Mouse (Mus musculus) embryo, embryonic 9.5 days (tissue): ENCODE results near the gene Insc.
A peak's percentile ranks its signal among the peaks of the same experiment; 100 is the strongest.

ENCODE experiments used
- DNase-seq: peaks from one replicate; pipeline ENCODE4 v3.0.0-alpha.2; 2017; ENCODE audit errors: extremely low spot score

Insc gene

DNA sequence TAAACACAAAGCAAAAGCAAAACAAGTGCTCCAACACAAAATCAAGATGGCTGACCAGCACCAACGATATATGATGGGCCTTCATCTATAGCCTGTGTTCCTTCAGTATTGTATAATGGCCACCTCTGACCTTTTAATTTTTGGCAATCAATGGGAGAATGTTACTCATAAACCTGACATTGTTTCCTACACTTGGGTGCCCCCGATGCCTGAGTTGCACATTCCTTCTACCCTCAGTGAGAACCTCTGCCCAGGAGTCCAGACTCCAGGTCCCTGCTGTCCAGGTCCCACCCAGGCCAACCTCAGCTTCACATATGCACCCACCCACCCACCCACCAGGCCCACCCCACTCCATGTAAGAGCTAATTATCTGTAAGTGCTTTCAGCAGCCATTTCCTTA lies 79.2 kb downstream of the Insc start:
- DNase-seq: no peak

DNA sequence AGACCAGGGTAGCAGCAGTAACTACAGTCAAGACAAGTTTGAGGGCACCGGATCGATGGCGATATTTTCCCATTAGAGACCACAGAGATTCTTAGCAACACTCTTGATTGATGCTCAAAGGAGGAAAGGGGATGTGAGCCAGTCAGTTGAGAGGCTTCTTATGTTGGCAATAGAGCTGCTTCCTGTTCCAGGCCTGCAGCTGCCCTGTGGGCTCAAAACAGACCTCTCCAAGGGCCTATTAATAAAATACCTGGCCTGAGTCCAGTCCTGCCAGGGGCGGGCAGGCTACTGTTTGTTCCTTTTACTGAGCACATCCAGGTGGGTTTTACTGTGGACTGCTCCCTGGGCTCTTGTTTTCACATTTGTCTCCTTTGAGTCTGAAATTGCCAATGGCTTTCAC lies 83.9 kb downstream of the Insc start:
- DNase-seq: no peak

DNA sequence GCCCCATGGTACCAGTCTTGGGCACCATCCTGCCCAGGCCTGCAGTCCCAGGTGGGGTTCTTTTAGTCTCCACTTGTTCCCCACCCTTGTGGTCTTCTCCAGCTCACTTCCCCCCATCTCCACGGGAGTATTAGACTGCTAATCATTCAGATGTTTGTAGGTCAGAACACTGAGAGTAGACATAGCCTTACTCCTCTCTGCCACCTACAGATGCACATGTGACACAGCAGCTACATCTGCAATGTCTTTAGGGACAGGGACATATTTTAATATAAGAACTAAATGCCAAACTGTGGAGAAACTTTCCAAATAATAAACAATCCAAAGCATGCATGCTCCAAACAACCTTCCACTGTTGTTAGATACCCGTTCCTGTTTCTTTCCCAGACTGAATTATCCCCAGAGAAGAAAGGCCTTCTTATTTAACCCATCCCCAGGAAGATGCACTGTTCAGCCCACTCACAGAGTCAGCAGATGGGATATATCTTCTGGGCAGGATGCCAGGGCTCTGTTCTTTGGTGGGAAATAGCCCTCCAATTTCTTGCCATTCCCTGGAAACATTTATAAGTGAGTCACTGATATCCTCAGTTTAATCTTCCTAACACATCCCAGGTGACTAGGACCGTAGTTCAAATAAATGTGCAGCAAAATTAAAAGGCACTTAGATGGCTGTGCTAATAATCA lies 88.9 kb downstream of the Insc start:
- DNase-seq: no peak

DNA sequence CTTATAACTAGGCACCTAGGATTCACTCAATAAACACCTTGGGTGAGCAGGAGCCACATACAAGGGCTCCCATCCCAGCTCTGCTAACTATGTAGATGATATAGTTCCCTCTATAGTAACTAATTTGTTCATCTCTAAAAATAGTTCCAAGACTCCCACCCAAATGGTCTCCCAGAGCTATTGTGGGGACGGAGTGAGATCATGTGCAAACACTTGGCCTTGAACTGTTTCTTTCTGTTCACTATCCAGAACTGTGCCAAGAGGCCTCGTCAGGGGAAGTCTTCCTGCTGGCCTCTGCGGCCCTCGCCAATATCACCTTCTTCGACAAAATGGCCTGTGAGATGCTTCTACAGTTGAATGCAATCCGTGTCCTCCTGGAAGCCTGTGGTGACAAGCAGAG lies 91.0 kb downstream of the Insc start:
- DNase-seq: no peak

DNA sequence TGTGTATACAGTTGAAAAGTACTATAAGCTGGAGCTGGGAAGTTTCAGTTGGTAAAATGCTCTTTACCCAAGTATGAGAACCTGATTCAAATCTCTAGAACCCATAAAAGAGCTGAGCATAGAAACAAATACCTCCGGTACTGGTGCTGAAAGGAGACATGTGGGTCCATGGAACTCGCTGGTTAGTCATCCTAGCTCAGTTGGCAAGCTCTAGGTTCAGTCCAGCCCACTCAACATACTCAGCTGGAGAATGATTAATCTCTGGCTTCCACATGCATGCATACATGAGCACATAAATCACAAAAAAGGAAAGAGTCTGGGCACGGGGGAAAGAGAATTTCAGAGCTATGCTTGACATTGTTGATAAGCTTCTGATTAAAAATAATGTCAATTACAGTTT lies 93.8 kb downstream of the Insc start:
- no peak for DNase-seq

DNA sequence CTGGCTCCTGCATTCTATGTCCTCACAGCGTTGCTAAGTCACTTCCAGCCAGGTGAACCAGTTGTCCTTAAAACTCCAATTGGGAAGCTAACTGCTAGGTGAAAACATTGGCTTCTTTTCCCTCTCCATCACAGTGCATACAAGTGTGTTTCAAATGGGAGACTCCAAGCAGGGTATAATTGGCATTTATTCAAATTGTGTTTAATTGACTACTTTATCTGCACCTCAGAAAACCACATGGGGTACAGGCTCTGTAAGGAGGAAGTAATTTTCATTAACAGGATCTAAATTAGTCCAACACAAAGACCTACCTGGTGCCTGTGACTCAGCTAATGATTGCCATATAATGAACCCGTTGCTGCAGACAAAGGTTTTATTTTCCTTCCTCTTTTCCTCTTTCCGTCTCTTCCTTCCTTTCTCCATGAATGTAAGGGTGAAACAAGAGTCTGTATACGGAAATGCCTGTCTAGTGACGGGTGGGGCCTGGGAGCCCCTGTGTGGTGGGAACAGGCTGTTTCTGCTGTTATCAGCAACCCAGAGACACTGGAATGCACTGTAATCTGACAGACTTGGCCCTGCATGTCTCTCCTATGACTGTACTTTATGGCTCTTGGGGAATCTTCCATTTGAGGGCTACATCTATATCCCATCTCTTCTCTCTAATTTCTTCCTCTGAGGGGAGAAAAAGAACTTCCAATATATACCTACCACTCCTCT lies 96.7 kb downstream of the Insc start:
- DNase-seq: no peak

DNA sequence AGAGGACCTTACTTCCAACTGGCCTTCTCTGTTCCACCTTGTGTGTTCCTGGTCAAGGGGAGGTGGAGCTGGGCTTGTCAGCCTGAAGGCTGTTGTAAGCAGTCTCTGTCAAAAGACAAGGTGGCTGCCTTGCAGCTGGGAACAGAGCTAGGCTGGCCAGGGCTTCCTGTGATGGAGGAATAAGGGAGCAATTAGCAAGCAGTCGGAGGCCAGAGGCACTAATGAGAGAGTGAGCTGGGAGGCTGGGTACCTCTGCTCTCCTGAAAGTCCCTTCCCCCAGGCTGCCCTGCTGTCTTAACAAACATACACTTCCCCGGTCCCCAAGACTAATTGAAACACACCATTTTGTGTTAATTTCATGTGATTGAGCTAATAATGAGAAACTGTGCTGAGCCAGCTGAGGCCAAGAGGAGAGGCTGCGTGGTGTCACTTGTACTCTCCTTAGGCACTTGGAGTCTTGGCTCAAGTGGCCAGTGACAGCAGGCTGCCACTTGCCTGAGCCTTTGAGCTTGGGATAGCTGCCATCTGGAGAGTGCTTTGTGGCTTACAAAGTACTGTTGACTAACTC lies 99.2 kb downstream of the Insc start:
- peak; percentile 18 for DNase-seq

GRCm38 (mm10) chr7:114847179-114847578 lies 103.7 kb downstream of the Insc start:
- DNase-seq: no peak

- no peak for DNase-seq
Observed at GRCm38 (mm10) chr7:114852387-114852786, 108.9 kb downstream of the Insc start.

GRCm38 (mm10) chr7:114854169-114854568 lies 110.7 kb downstream of the Insc start:
- no peak for DNase-seq

GRCm38 (mm10) chr7:114860858-114861523 lies 117.5 kb downstream of the Insc start:
- no peak for DNase-seq

GRCm38 (mm10) chr7:114873315-114874012 lies 130.0 kb downstream of the Insc start:
- DNase-seq: no peak

GRCm38 (mm10) chr7:114874032-114874441 lies 130.5 kb downstream of the Insc start:
- no peak for DNase-seq

DNA sequence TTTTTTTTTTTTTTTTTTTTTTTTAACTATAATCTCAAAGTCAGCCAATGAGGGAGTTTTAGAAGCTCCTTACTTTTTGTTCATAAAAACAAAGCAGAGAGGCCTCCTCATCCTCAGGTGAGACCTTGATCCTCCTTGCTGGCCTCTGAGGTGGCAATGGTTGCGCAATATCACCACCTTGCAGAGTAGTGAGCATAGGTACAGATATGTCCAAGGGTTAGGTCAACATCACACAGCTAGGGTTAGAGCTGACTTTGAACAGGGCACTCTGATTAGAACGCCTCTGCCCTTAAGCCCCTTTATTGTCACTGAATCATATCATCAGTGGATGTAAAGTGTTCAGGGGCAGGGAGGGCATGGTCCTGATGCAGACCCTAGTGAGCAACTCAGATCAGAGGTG lies 131.1 kb downstream of the Insc start:
- no peak for DNase-seq

- DNase-seq: no peak
Observed at GRCm38 (mm10) chr7:114883602-114884001, 140.1 kb downstream of the Insc start.

GRCm38 (mm10) chr7:114886933-114887332 lies 143.4 kb downstream of the Insc start:
- no peak for DNase-seq

- no peak for DNase-seq
Observed at GRCm38 (mm10) chr7:114890215-114890614, 146.7 kb downstream of the Insc start.

GRCm38 (mm10) chr7:114892618-114893257 lies 149.2 kb downstream of the Insc start:
- no peak for DNase-seq

DNA sequence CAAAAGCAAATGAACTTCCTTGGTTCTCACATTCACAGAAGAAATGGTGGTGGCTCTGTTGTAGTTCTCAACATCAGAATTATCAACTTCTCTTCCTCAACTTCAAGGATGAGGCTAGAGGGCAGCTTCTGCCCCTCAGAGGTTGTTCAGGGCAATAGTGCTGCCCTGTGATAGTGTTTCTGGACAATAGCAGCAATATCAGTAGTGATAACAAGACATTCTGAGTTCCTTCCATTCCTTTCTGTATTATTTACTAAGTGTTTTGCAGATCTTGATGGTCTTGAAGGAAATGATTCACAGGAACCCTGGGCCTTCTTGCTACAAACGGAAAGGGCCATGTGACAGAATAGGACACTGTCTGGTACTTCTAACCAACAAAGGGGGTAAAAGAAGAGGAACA lies 150.4 kb downstream of the Insc start:
- no peak for DNase-seq

DNA sequence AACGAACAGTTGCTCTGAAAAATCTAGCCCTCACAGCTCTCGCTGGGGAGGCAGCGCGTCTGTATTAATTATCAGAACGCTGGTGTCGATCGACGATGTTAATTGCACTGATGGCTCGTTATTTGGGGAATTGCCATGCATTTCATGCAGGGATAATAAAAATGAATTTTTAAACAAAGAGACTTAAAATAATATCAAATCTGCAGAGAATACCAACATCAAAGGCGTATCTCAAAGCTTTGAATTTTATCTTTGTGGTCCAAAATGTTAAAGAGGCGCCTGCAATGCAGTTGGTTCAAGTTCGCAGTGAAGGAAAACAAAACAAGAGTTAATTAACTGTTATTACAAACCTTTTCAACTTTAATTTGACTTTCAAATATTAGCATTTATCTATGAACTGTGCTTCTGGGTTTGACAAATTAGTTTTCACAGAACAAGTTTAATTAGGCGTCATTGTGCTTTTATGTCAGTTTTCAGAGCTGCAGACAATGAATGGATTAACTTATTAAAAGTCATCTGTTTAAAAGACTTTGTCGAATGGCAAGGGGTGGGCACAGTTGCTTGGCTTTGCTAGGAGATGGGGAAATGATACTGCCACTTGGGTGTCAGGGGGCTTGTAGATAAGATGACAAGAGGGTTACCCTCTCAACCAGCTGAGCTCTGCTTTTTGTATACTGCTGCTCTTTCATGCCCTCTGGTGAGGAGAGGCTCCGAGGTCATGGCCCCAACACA lies 153.6 kb downstream of the Insc start:
- DNase-seq: no peak
